In the genomic region with DNA sequence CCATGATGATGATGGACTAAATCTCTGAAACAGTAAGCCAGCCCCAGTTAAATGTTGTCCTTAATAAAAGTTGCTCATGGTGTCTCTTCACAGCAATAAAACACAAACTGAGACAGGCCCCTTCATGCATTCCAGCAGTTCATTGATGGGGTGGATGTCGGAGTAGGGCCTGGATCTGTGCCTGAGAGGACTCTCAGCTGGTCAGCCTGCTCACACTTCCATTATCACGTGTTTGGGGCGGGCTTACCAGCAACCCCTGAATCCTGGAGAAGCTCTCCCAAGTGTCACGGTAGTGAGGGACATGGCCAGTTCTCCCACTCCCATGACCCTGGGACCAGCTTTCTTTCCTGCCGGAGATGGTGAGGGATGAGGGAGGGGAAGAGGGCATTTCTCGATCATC, we compare ENCODE assay signal across 28 mouse cellular contexts. TPM values are rescaled to one million over a fixed set of nuclear protein-coding genes. Genes with fewer than 3 reads are reported as not detected.
DNase-seq lines count a peak whose midpoint lies in the region; ATAC-seq lines count a peak whose summit lies in the region.
"Had no signal": no experiment of that assay in that cellular context is flagged by ENCODE, and none has a peak within 500 bp of the region (broad histone marks: within the 10 kb centered on the region; RNA-seq: fewer than 3 reads in every experiment).

No protein-coding gene starts in this region.

- 47% methylated on average over 6 of the region's 6 CpGs for WGBS in lung, embryonic 16.5 days

- no peak overlapping the region for H3K4me3 ChIP-seq in lung, embryonic 16.5 days (ENCODE audit: low read length)
- H3K4me3 ChIP-seq: embryonic facial prominence, embryonic 10.5 days; embryonic facial prominence, embryonic 13.5 days; erythroblast, embryonic 14.5 days; forebrain, embryonic 12.5 days; forebrain, embryonic 15.5 days; heart, embryonic 12.5 days; heart, embryonic 15.5 days; hindbrain, embryonic 10.5 days; hindbrain, embryonic 13.5 days had no signal

- no peaks in the 10 kb centered on the region for H3K27me3 ChIP-seq in lung, embryonic 16.5 days (ENCODE audit: control insufficient read depth, insufficient read depth, low read depth, low read length)
- H3K27me3 ChIP-seq: embryonic facial prominence, embryonic 13.5 days; forebrain, embryonic 12.5 days; forebrain, embryonic 15.5 days had no signal

- peak; percentile 55 for DNase-seq in kidney, postnatal 10 days
- DNase-seq in kidney, adult 11 months: no peak
- no peak for DNase-seq in lung, postnatal 25 days (ENCODE audit: low spot score)
- DNase-seq in lung, postnatal 14 days: peak; percentile 24
- DNase-seq in thymus, postnatal 14 days: no peak
- DNase-seq in left cerebral cortex, adult 11 months (ENCODE audit: low spot score): no peak
- DNase-seq: adrenal gland, adult 2 months; adrenal gland, postnatal 14 days; cerebellum, adult 11 months; cerebellum, adult 2 months; cerebellum, adult 9-11 months; cerebellum, postnatal 25 days; embryo, embryonic 11 days; gastrocnemius, postnatal 25 days; heart, adult 18-20 months; heart, postnatal 10 days; heart, postnatal 36 days had no signal

- peaks cover 10% of the 10 kb centered on the region; the same call in 1 of the 2 replicates for H3K4me1 ChIP-seq in lung, embryonic 16.5 days (replicated peaks; ENCODE audit: control insufficient read depth, insufficient read depth, low read length)
- H3K4me1 ChIP-seq: heart, embryonic 12.5 days had no signal

- H3K9me3 ChIP-seq in lung, embryonic 16.5 days (ENCODE audit: control insufficient read depth, low read length): no peaks in the 10 kb centered on the region
- H3K9me3 ChIP-seq: embryonic facial prominence, embryonic 10.5 days; embryonic facial prominence, embryonic 13.5 days; forebrain, embryonic 12.5 days; forebrain, embryonic 15.5 days; heart, embryonic 12.5 days; heart, embryonic 15.5 days; hindbrain, embryonic 10.5 days; hindbrain, embryonic 13.5 days had no signal

- H3K36me3 ChIP-seq in lung, embryonic 16.5 days (ENCODE audit: control insufficient read depth, insufficient read depth, low read length): no peaks in the 10 kb centered on the region
- H3K36me3 ChIP-seq: embryonic facial prominence, embryonic 10.5 days; embryonic facial prominence, embryonic 13.5 days; forebrain, embryonic 12.5 days; forebrain, embryonic 15.5 days; heart, embryonic 12.5 days; heart, embryonic 15.5 days; hindbrain, embryonic 10.5 days; hindbrain, embryonic 13.5 days had no signal

- no peak overlapping the region for H3K27ac ChIP-seq in lung, embryonic 16.5 days (ENCODE audit: low read length)
- H3K27ac ChIP-seq: embryonic facial prominence, embryonic 10.5 days; embryonic facial prominence, embryonic 13.5 days; forebrain, embryonic 12.5 days; forebrain, embryonic 15.5 days; heart, embryonic 15.5 days; hindbrain, embryonic 10.5 days; hindbrain, embryonic 13.5 days had no signal

- no peak overlapping the region for H3K4me2 ChIP-seq in lung, embryonic 16.5 days (ENCODE audit: low read depth, low read length)
- H3K4me2 ChIP-seq: embryonic facial prominence, embryonic 13.5 days; forebrain, embryonic 12.5 days; forebrain, embryonic 15.5 days; heart, embryonic 12.5 days; heart, embryonic 15.5 days; hindbrain, embryonic 13.5 days had no signal

- ATAC-seq in lung, embryonic 16.5 days (ENCODE audit: low read depth): peak; percentile 55; the same call in 1 of the 2 replicates
- ATAC-seq: CD4-positive, CD25-positive, alpha-beta regulatory T cell, adult 4 months; forebrain, embryonic 15.5 days had no signal

- no peak overlapping the region for H3K9ac ChIP-seq in lung, embryonic 16.5 days (ENCODE audit: low read length)
- H3K9ac ChIP-seq: embryonic facial prominence, embryonic 13.5 days; forebrain, embryonic 12.5 days; forebrain, embryonic 15.5 days; heart, embryonic 12.5 days; heart, embryonic 15.5 days; hindbrain, embryonic 13.5 days had no signal

RNA-seq across cellular contexts. Expression of gene Ctnnbl1, which starts 24.5 kb away (rescaled TPM):
- polyA plus RNA-seq in lung, embryonic 16.5 days (2015; fragmentation: Nextera tagmentation; extraction: Ambion mirVana): 51.7 and 54.7 TPM in 2 replicates

Comparison
In these comparisons a context has a peak if more than half of its experiments do, and no peak if none do; other contexts are left out.
1. DNase-seq: peak in kidney, postnatal 10 days (single experiment) and lung, postnatal 14 days (single experiment); none in kidney, adult 11 months (single experiment), lung, postnatal 25 days (single experiment), thymus, postnatal 14 days (single experiment) and left cerebral cortex, adult 11 months (single experiment).